Mouse (Mus musculus) cerebellum, adult 8-10 months (tissue): Measurements from ENCODE around the gene Adcyap1r1.

Experiments
- DNase-seq: peaks from one replicate; pipeline ENCODE4 v3.0.0; 2022

Adcyap1r1 gene

DNA sequence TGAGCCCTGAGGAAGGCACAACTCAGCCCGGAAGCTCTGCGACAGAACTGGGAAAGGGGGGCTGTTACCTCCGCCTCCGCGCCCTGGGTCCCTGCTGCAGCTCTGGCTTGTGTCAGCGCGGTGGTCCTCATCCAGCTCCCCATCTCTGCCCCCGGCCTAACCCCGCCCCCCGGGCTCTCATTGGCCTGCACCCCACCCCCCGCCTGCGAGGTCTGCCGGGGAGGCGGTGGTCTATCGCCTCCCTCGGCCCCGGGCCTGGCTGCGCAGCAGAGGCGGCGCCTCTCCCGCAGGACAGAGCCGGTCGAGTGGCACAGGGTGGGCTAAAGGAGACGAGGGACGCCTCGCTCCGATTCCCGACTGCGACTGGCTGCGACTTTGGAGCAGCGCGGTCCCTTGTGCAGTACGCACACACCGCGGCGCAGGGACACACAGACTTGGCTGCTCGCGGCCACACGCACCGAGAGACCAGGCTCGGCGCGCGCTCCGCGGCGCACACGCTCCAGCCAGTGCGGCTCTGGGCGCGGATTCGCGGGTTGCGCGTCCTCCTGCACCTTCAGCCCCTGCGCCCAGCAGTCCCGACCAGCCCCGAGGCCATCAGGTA is at the start of gene Adcyap1r1:
Adcyap1r1 (plus strand) TSS at position 208 of the 601 bp plus-strand sequence.
- DNase-seq, result peak; percentile 75

GRCm38 (mm10) chr6:55402041-55402776 is 49.6 kb upstream of the Adcyap1r1 start:
- no peak for DNase-seq

DNA sequence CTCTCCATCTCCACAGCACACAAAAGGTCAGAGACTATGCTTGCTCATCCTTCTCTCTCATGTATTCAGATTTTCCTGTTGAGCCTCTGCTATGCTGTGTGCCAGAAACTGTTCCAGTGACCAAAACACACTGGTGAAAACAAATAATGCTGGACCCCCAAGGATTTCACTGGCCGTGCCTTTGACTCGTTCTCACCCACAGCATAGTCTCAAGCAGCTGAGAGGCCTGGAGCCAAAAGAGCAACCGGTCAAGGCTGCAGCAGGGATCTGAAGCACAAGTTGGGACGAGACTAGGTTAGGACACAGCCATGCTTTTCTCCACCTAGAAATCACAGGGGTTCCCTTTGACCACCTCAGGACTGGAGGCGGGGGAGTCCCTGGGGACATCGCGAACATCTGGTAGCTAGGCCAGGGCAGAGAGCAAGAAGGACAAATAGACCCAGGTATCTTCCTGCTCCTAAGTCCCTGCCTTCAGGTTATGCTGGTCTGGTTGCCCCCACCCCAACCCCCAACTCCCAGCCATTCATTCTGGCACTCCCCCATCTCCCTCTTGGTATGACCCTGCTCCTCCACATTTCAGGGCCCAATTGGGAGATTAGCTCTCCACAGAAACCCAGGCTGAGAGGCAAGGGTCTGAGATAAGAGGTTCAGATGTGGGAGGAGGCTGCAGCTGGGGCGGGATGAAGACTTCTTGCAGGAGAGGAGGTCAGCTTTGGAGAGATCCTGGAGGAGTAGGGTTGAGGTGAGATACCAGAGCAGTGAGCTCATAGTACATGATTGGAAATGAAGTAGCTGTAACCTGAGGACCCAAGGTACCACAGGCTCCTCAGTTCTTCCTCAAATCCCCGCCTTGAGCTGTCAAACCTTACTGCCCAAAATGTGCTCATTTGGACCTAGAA is 48.1 kb upstream of the Adcyap1r1 start:
- no peak for DNase-seq

DNA sequence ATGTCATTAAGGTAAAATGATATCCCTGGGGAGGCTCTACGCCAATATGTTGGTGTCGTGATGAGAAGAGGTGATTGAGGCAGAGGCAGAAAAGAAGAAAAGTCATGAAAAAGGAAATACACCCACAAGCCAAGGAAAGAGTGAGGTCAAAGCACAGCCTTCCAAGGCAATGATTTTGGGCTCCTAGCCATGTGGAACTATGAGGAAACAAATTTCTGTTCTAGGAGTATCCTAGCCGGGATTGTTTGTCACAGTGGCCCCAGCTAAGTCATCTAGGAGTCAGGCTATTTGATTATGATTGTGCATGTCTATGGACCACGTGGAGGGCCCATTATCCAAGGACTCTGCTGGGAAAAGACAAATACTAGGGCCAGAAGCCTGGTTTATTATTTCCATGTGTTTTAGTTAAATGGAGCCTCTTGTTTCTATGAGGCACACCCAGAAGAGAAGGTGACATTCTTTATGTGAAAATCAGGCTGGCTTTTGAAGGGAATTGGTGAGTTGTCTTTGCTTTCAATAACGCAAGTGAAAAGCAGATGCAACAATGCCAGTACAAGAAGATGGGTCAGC is 47.3 kb upstream of the Adcyap1r1 start:
- no peak for DNase-seq

GRCm38 (mm10) chr6:55407345-55407744 is 44.4 kb upstream of the Adcyap1r1 start:
- DNase-seq, result no peak

DNA sequence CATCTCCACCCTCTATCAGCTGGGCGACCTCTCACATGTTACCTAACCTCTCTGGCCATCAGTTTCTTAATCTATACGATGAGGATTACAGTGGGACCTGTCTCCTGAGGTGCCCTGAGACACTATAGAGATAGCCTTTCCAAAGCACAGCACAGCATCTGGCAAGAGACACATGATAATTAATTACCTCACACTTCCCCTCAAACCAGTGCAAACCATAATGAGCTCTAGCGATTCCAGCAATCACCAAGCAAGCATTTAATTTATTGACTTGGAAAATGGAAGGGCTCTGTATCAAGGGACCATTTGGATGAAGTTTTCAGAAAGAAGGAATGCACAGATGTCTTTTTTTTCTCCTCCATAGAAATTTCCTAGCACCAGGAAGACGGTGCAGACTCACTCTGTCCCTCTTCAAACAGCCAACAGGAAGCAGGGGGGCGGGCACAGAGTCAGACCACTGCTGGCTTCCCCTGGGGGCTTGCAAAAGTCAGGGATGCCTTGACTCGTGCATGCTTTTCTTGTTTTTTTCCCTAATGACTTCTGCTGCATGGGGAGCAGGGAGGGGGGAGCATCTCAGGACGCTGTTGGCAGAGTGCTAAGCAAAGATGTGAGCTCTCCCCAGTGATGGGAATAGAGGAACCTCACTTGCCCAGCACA is 41.5 kb upstream of the Adcyap1r1 start:
- no peak for DNase-seq

GRCm38 (mm10) chr6:55410977-55411376 is 40.8 kb upstream of the Adcyap1r1 start:
- no peak for DNase-seq

- no peak for DNase-seq
These were observed 35.6 kb upstream of the Adcyap1r1 start for GRCm38 (mm10) chr6:55416202-55416601.

DNA sequence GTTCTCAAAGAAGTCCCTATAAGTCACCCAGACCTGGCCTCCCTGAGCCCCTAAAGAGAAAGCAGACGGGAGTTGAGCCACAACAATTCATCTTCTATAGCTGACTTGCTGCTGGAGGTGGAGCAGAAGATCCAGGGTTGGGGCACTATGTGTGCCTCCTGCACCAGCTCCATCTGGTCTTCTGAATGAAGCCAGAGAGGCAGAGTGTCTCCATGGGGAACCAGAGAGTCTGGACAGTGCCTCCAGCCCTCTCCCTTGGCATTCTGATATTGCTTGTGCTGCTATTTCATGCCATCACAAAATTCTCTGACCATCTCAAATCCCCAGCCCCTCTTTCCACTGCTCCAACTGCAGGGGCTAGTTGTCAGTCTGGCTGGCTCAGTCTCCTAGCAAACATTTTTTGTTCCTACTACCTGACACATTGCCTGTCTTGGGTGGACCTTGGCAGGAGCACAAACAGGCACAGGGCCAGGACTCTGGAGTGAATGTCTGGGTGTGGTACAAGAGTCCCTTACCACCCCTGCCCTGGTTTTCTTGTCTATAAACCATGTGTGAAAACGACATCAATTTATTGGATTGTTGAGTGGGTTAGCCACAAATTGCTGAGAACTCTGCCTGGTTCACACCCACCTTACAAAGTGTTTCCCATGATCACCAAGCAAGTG is 32.9 kb upstream of the Adcyap1r1 start:
- peak; percentile 72 for DNase-seq

DNA sequence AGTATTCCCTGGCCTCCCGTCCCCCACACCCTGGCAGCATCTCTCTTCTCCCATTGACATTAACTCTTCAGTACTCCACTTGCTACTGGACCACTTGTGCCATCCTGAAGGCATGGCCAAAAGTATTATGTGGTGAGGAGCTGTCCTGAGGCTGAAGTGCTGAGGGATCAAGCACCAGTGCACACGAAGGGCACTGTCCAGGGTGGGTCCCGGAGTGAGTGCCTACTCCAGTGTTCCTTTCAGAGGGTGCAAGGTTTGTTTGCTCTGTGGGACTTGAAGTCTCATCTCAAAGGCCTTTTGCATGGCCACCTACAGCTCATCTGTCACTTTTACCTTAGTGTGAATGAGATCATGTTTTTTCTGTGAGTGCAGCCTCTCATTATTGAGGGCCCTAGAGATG is 31.4 kb upstream of the Adcyap1r1 start:
- DNase-seq, result no peak

DNA sequence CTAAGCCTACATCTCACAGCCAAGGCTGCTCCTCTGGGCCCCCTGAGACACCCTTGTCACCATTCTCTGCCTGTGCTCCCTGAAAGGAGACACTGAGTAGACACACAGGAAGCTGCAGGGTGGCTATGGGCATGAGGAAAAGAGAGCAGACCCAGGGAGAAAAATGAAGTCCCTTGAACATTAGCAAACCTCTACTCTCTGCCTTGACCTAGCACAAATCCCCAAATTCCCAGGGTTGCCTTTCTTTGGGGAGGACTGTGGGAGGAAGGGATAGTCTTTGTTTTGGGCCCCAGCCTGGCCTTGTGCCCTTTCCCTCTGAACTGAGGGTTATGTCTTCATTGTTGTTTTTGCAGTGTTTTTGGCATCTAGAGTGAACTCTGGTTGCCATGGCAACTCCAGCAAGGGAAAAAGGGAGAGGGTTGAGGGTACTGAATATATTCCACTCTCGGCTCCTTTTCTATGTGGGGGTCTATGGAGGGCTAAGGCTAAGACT is 30.9 kb upstream of the Adcyap1r1 start:
- DNase-seq, result no peak

GRCm38 (mm10) chr6:55432121-55432520 is 19.7 kb upstream of the Adcyap1r1 start:
- no peak for DNase-seq

DNA sequence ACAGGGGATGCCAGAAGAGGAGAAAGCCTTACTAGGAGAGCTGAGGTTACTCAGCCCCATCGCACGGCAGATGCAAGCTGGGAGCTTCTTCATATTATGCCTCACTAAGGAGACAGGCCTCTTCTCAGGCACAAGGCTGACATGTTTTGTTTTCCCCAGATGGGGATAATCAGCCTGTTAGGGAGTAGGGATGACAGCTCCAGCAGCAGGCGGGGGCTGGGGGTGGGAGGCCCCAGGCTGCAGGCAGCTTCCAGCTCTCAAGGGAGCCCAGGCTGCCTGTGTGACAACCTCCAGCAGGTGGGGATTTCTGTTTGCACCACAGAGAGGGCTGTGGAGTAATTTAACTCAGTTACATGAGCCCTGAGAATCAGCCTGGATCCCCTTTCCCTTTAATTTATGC is 17.4 kb upstream of the Adcyap1r1 start:
- DNase-seq, result no peak

GRCm38 (mm10) chr6:55435266-55436159 is 16.3 kb upstream of the Adcyap1r1 start:
- peak; percentile 55 for DNase-seq

DNA sequence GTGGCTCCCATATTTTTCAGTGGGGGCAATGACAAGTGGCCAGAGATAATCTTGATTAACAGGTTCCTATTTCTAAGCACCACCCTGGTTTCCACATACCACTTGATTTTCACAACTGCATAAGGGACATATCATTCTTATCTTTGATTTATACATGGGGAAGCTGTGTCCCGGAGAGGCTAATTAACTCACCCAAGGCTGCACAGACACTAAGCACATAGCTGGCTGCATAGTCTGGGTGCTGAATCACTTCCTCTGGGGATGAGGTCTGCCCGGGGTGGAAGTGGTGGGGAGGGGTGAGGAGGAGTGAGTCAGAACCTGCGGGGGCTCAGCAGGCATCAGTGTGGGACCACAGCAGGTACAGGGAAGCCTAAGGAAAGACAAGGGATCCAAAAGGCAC is 13.9 kb upstream of the Adcyap1r1 start:
- DNase-seq, result no peak

- no peak for DNase-seq
These were observed 12.9 kb upstream of the Adcyap1r1 start for GRCm38 (mm10) chr6:55438837-55439236.

DNA sequence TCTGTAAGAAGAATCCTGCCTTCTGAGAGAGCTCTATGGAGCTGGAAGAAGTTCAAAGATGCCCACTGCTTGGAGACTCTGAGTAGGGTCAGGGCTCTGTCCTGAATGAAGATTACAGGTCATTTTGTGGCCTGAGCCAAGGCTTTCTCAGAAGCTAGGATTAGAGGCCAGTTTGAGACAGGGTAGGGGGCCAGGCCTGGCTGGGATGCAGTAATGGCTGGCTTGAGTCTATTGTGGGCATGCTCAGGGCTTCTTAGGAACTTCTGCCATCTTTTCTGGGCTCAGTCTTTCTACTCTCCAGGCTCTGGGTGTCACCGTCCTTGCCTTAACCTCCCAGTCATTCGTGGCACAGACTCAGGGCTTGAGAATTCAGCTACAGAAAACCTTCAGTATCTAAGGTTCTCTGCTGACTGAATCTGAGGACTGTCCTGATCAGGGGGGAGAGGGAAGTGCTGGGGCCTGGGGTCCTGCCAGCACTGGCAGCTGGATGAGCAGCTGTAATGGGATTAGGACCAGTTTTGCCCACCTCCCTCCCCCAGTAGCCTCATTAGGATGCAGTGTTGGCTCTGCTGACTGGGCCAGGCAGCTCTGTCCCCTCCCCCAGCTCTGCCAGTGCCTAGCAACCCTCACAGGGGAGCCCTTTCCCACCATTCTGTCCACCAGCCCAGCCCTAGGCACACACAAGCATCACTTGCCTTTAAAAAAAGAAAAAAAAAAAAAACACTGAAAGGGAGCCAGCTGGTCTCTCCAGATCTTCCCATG is 7.7 kb upstream of the Adcyap1r1 start:
- no peak for DNase-seq

GRCm38 (mm10) chr6:55444721-55445120 is 7.1 kb upstream of the Adcyap1r1 start:
- DNase-seq, result no peak

GRCm38 (mm10) chr6:55448199-55448598 is 3.6 kb upstream of the Adcyap1r1 start:
- no peak for DNase-seq
